Mouse (Mus musculus): ENCODE data around the gene Slc34a2. TPM values are rescaled to one million over a fixed set of nuclear protein-coding genes. Genes with fewer than 3 reads are reported as not detected.

Slc34a2 gene
- polyA plus RNA-seq, 1 experiment from 2014 or later: 1.9 TPM

GRCm38 (mm10) chr5:53049046-53049445 lies 11.2 kb downstream of the Slc34a2 start:
- CTCF ChIA-PET: no interaction called here
- in situ Hi-C loops (cut with MboI; ENCODE audit: low pct_unique_long_range_greater_than_20kb): loop anchor here (5.0 kb wide), 2 partner anchors 53 to 167 kb away; no protein-coding TSS in a partner anchor
- H3K27me3 ChIP-seq: no peaks in the 10 kb centered on the region
- no peak for DNase-seq (ENCODE audit: low read depth, low spot score)
- ATAC-seq: no peak
- TF ChIP-seq CTCF (IDR thresholded peaks at IDR 0.05): no peak
- POLR2A ChIA-PET: no interaction called here

DNA sequence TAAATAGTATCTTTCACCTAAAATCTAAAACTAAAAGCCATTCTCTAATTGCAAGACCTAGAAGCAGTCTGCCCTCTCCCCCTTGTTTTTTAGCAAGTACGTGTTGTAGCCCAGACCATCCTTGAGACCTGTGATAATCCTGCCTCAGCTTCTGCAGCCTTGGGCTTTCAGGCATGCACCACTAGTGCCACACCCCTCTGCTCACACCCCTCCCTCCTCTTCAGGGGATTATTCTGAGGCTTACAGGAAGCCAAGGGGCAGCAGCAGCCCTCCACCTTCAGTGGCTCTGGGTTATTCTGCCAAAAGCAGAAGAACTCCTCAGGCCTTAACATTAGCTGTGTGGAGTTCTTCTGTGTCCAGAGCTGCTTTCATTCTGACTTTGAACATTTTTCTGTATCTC lies 13.1 kb downstream of the Slc34a2 start:
- TF ChIP-seq CTCF (IDR thresholded peaks at IDR 0.05): no peak
- ATAC-seq: no peak
- H3K27me3 ChIP-seq: no peaks in the 10 kb centered on the region
- ChIA-PET POLR2A (no interaction called here), CTCF (interaction anchor here (1.1 kb wide), 1 partner anchor 10 kb away, joined by 4 read pairs; no protein-coding TSS in a partner anchor)
- no peak for DNase-seq (ENCODE audit: low read depth, low spot score)
- in situ Hi-C loops (cut with MboI; ENCODE audit: low pct_unique_long_range_greater_than_20kb): no loop called here

DNA sequence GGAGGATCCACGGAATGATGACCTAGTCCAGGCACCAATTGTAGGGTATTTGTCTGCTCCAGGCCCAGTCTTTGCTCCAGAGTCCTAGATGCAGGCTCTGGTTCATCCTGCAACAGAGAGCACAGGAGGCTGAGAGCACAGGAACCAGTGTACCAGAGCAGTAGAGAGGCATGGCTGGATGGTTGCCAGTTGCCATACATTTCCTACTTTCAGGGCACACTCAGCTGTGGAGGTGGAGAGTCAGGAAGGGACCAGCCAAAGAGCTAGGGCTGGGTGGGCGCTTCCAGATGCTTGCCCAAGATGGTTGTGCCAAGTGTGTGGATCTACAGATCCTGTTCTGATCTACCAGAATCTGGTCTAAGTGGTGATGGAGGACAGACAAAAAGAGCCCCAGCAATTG lies 15.4 kb downstream of the Slc34a2 start:
- DNase-seq (ENCODE audit: low read depth, low spot score) (no peak), ATAC-seq (no peak)
- ChIA-PET POLR2A (no interaction called here), CTCF (interaction anchor here (4.7 kb wide), 1 partner anchor 19 kb away, joined by 16 read pairs; no protein-coding TSS in a partner anchor)
- in situ Hi-C loops (cut with MboI; ENCODE audit: low pct_unique_long_range_greater_than_20kb): no loop called here
- H3K27me3 ChIP-seq: no peaks in the 10 kb centered on the region
- no peak for TF ChIP-seq CTCF (IDR thresholded peaks at IDR 0.05)

DNA sequence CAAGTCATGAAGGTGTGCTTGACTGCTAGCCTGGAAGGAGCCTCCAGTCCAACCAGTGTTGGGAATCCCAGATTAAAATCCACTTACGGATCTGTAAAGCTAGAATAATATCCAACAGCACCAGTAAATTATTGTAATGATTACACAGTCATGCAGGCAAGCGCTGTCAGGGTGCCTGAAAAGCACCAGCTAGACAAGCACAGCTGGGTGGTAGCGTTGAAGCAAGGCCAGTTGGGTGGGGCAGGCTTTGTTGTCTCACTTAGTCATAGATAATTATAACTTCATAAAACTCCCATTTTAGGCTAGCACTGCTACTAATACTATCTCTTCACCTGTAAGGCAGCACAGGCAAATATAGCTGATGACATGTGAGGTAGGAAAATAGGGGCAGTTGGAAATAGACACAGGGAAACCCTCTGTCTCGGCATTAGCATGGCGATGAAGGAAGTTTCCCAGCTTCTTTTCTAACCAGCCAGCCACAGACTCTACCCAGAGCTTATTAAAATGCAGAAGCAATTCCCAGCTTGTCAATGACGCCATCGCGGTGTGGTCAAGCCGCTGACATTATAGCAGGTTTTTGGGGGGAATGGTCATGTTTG lies 23.8 kb downstream of the Slc34a2 start:
- in situ Hi-C loops (cut with MboI; ENCODE audit: low pct_unique_long_range_greater_than_20kb): no loop called here
- ATAC-seq (no peak), DNase-seq (ENCODE audit: low read depth, low spot score) (no peak)
- ChIA-PET POLR2A (interaction anchor here (0.6 to 1.2 kb wide), 2 partner anchors 13 to 36 kb away, joined by 3 to 4 read pairs; no protein-coding TSS in a partner anchor), CTCF (interaction anchor here (1.9 kb wide), 1 partner anchor 9 kb away, joined by 6 read pairs; no protein-coding TSS in a partner anchor)
- no peaks in the 10 kb centered on the region for H3K27me3 ChIP-seq
- no peak for TF ChIP-seq CTCF (IDR thresholded peaks at IDR 0.05)

GRCm38 (mm10) chr5:53074553-53074952 lies 36.7 kb downstream of the Slc34a2 start:
- no peaks in the 10 kb centered on the region for H3K27me3 ChIP-seq
- POLR2A ChIA-PET: interaction anchor here (0.8 to 1.3 kb wide), 2 partner anchors 13 to 16 kb away, joined by 3 to 4 read pairs; no protein-coding TSS in a partner anchor
- CTCF ChIA-PET: interaction anchor here (0.9 to 1.6 kb wide), 2 partner anchors 12 to 30 kb away, joined by 3 read pairs; no protein-coding TSS in a partner anchor
- in situ Hi-C loops (cut with MboI; ENCODE audit: low pct_unique_long_range_greater_than_20kb): no loop called here
- no peak for TF ChIP-seq CTCF (IDR thresholded peaks at IDR 0.05)
- ATAC-seq (no peak), DNase-seq (ENCODE audit: low read depth, low spot score) (no peak)

GRCm38 (mm10) chr5:53078453-53078852 lies 40.6 kb downstream of the Slc34a2 start:
- no peaks in the 10 kb centered on the region for H3K27me3 ChIP-seq
- ChIA-PET POLR2A (no interaction called here), CTCF (no interaction called here)
- in situ Hi-C loops (cut with MboI; ENCODE audit: low pct_unique_long_range_greater_than_20kb): no loop called here
- ATAC-seq: no peak
- TF ChIP-seq CTCF (IDR thresholded peaks at IDR 0.05): no peak
- DNase-seq (ENCODE audit: low read depth, low spot score): no peak

- ATAC-seq: no peak
- CTCF ChIA-PET: interaction anchor here (1.4 to 1.8 kb wide), 2 partner anchors 18 to 51 kb away, joined by 4 to 5 read pairs; no protein-coding TSS in a partner anchor
- POLR2A ChIA-PET: no interaction called here
- no peak for DNase-seq (ENCODE audit: low read depth, low spot score)
- TF ChIP-seq CTCF (IDR thresholded peaks at IDR 0.05): no peak
- no peaks in the 10 kb centered on the region for H3K27me3 ChIP-seq
- in situ Hi-C loops (cut with MboI; ENCODE audit: low pct_unique_long_range_greater_than_20kb): no loop called here
Observed at GRCm38 (mm10) chr5:53087452-53087851, 49.6 kb downstream of the Slc34a2 start.

DNA sequence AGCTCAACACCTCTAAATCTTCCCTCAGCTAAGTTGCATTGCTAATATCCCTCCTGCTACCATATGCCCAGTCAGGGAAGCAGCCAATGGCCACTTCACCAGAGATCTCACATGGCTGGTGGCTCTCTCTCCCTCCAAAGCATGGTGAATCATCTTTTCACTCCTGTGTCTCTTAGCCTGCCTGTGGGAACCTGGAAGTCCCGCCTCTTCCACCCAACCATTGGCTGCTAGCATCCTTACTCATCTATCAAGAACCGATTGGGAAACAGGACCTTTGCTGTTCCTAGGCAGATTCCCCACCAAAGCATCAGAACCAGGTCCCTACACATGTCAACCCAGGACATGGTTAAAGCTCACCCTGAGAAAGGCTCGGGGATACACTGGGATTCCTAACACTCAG lies 53.5 kb downstream of the Slc34a2 start:
- DNase-seq (ENCODE audit: low read depth, low spot score) (no peak), ATAC-seq (no peak)
- TF ChIP-seq CTCF (IDR thresholded peaks at IDR 0.05): no peak
- no peaks in the 10 kb centered on the region for H3K27me3 ChIP-seq
- in situ Hi-C loops (cut with MboI; ENCODE audit: low pct_unique_long_range_greater_than_20kb): no loop called here
- ChIA-PET CTCF (no interaction called here), POLR2A (no interaction called here)

DNA sequence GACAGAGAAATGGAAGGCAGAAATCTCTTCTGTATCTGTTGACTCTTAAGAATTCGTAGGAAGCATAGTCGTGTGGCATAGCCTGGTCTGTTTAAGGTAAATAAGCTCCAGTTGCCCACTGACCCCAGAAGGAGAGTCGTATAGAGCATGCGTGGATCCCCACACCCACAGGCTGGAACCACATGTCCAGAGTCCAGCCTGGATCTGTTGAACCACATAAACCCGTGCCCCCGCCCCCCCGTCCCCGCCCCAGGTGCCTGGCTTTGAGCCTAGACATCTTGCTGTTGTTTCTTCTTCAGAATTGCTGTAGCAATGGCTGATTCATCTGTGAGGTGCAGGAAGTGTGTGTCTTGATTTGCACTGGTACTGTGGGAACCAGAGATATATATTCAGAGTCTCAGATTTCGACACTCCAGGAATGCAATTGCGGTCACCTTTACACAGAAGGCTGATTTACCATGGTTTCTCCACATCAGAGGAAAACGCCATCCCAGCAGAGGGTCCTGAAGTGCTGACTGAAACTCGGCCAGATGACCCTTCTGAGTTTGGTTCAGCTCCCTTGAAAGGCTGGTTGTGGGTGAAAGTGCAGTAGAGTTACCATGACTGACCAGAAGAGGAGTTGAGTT lies 64.1 kb downstream of the Slc34a2 start:
- ATAC-seq (peak; percentile 63), DNase-seq (ENCODE audit: low read depth, low spot score) (peak; percentile 88)
- in situ Hi-C loops (cut with MboI; ENCODE audit: low pct_unique_long_range_greater_than_20kb): loop anchor here (5.0 to 10.0 kb wide), 2 partner anchors 55 to 97 kb away; no protein-coding TSS in a partner anchor
- ChIA-PET CTCF (interaction anchor here (1.6 kb wide), 1 partner anchor 60 kb away, joined by 4 read pairs; no protein-coding TSS in a partner anchor), POLR2A (interaction anchor here (0.6 to 4.9 kb wide), 5 partner anchors 13 to 93 kb away, joined by 3 to 19 read pairs (median 3); no protein-coding TSS in a partner anchor)
- H3K27me3 ChIP-seq: no peaks in the 10 kb centered on the region
- no peak for TF ChIP-seq CTCF (IDR thresholded peaks at IDR 0.05)

DNA sequence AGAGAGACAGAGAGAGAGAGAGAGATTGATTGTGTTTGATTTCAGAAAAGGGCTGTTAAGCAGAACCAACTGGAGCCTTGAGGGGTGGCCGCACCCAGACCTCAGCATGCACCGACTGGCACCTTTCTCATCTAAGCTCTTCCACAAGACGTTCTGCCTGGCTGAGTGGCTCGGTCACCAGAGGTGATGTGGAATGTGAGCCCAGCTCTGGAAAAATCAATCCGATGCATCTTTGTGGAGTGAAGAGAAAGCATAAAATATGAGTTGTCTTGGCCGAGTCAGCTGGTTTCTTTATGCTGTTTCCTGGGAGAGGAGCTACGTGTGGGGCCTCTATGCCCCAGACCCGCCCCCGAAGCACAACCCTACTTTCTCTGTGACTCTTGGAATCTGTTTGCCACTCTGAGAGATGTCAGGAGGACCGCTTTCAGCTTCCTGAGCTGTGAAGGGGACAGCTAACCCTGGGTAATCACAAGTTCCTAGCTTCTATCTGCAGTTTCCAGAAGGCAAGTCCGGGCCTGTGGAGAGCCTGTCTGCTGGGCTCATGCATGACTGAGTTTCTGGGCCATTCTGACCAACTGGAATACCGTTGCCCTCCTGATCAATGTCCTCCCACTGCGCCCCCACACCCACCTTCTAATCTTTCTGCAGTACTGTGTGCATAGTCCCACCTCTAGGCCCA lies 66.4 kb downstream of the Slc34a2 start:
- no peak for TF ChIP-seq CTCF (IDR thresholded peaks at IDR 0.05)
- DNase-seq (ENCODE audit: low read depth, low spot score) (peak; percentile 85), ATAC-seq (peak; percentile 82)
- in situ Hi-C loops (cut with MboI; ENCODE audit: low pct_unique_long_range_greater_than_20kb): loop anchor here (5.0 to 10.0 kb wide), 2 partner anchors 57 to 100 kb away; no protein-coding TSS in a partner anchor
- no peaks in the 10 kb centered on the region for H3K27me3 ChIP-seq
- POLR2A ChIA-PET: interaction anchor here (0.7 to 4.9 kb wide), 5 partner anchors 59 to 166 kb away, joined by 3 to 19 read pairs (median 4); no protein-coding TSS in a partner anchor
- CTCF ChIA-PET: interaction anchor here (0.9 to 11.3 kb wide), 8 partner anchors 9 to 226 kb away, joined by 3 to 61 read pairs (median 6); no protein-coding TSS in a partner anchor

Data from Patski (cell line).